Mouse (Mus musculus) hindbrain, embryonic 16.5 days (tissue): ENCODE data around the gene Ctsj. TPM values are rescaled to one million over a fixed set of nuclear protein-coding genes. Genes with fewer than 3 reads are reported as not detected.
"Not testable (repeated sequence)": the region's sequence is repeated elsewhere in the genome, so short reads cannot be mapped to it uniquely, and the experiment has no call there.

Experiments used
- ATAC-seq: fragments of 200-750 bp; cut with Nextera tagmentation; 2 replicates; pipeline ENCODE4 v1.8.0; 2017; ENCODE audit warnings: moderate TSS enrichment, moderate library complexity
- H3K27ac ChIP-seq: fragments of 300-500 bp; sonication (generic); 2 replicates; pipeline ENCODE4 v1.5.1; 2014; ENCODE audit warnings: low read depth, mild to moderate bottlenecking, control low read depth, low read length, moderate library complexity
- H3K27me3 ChIP-seq: fragments of 300-500 bp; sonication (generic); replicated peaks from 2 replicates; pipeline ENCODE4 v1.6.1; 2014; ENCODE audit warnings: low read length; ENCODE audit not compliant: control insufficient read depth, insufficient read depth
- H3K36me3 ChIP-seq: fragments of 300-500 bp; sonication (generic); 2 replicates; pipeline ENCODE4 v1.6.1; 2014; ENCODE audit warnings: mild to moderate bottlenecking, low read length, moderate library complexity, mixed read lengths; ENCODE audit not compliant: control insufficient read depth, insufficient read depth
- H3K4me1 ChIP-seq: fragments of 300-500 bp; sonication (generic); 2 replicates; pipeline ENCODE4 v1.6.1; 2014; ENCODE audit warnings: low read depth, low read length; ENCODE audit not compliant: control insufficient read depth, insufficient read depth
- H3K4me2 ChIP-seq: fragments of 300-500 bp; sonication (generic); 2 replicates; pipeline ENCODE4 v1.6.1; 2014; ENCODE audit warnings: mild to moderate bottlenecking, low read length, control low read depth, moderate library complexity
- H3K4me3 ChIP-seq: fragments of 300-500 bp; sonication (generic); 2 replicates; pipeline ENCODE4 v1.5.1; 2014; ENCODE audit warnings: mild to moderate bottlenecking, low read length, control low read depth, moderate library complexity
- H3K9ac ChIP-seq: fragments of 300-500 bp; sonication (generic); 2 replicates; pipeline ENCODE4 v1.6.1; 2014; ENCODE audit warnings: low read depth, mild to moderate bottlenecking, control low read depth, low read length, moderate library complexity
- H3K9me3 ChIP-seq: fragments of 300-500 bp; sonication (generic); 2 replicates; pipeline ENCODE4 v1.6.1; 2014; ENCODE audit warnings: mild to moderate bottlenecking, low read length, moderate library complexity; ENCODE audit not compliant: control insufficient read depth
- WGBS: fragments of 180-500 bp; shearing (Covaris S2); extraction: QIAGEN DNeasy Blood & Tissue Kit; methylation state at CpG from one replicate; pipeline ENCODE4 v1.1.7; 2014; 5-methylcytosine and 5-hydroxymethylcytosine counted together
- polyA plus RNA-seq: library from polyadenylated mRNA; unstranded; fragments of >200 nt; fragmentation: Nextera tagmentation; extraction: Ambion mirVana; gene quantifications from 2 replicates; pipeline ENCODE4 v1.2.1, GENCODE M21; 2015

Gene Ctsj
- polyA plus RNA-seq: not detected in 2 replicates

DNA sequence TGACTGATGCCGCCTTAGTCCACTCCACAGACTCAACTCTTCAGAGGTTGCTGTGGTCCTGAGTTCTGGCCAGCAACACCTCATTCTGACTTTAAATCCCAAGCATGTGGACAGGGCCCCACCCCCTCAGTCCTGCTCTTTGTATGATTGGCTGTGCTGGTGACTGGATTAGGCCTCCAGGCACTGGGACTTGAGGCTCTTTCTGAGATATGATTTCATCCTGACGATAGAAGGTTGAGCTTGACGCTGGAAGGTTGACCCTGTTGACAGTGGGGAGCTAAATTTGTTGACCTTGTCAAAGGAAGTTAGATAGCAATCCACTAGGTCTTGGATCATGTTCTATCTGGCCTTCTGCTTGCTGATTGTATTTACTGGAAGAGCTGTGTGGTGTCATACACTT is at the start of gene Ctsj:
TSS of gene Ctsj (minus strand) at position 101 of the 400 bp plus-strand sequence.
- 92% methylated on average over 3 of the region's 3 CpGs for WGBS
- Histone ChIP-seq H3K4me2 (no peak within 1 kb of the TSS), H3K4me1 (no peaks in the 10 kb centered on the region), H3K36me3 (no peaks in the 10 kb centered on the region), H3K9ac (no peak within 1 kb of the TSS), H3K27ac (no peak within 1 kb of the TSS), H3K9me3 (peaks cover 18% of the 10 kb centered on the region), H3K27me3 (no peaks in the 10 kb centered on the region), H3K4me3 (no peak within 1 kb of the TSS)
- no peak for ATAC-seq

DNA sequence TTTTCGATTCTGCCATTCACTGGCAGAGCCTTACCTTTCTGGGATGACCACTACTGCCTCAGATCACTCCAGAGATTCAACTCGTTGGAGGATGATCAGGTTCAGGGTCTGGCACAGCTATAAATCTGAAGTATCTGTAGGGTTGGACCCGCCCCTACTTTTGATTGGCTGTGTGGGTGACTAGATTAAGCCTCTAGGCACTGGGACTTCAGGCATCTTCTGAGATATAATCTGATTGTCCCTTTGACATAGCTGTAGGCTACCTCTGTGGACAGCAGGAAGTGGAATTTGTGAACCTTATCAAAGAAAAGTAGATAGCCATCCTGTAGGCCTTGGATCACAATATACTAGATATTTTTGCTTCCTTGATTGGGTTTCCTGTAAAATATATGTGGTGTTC is 34.8 kb upstream of the Ctsj start, which contains the start of gene Ctsq:
TSS of gene Ctsq (minus strand) at position 101 of the 400 bp plus-strand sequence.
- H3K9ac ChIP-seq: no peak within 1 kb of the TSS
- no peaks in the 10 kb centered on the region for H3K27me3 ChIP-seq
- no peaks in the 10 kb centered on the region for H3K4me1 ChIP-seq
- WGBS: 70% methylated on average over 3 of the region's 3 CpGs
- H3K9me3 ChIP-seq: peaks cover 9% of the 10 kb centered on the region; the same call in 1 of the 2 replicates
- H3K36me3 ChIP-seq: no peaks in the 10 kb centered on the region
- H3K27ac ChIP-seq: no peak within 1 kb of the TSS
- no peak within 1 kb of the TSS for H3K4me2 ChIP-seq
- no peak within 1 kb of the TSS for H3K4me3 ChIP-seq
- no peak for ATAC-seq

DNA sequence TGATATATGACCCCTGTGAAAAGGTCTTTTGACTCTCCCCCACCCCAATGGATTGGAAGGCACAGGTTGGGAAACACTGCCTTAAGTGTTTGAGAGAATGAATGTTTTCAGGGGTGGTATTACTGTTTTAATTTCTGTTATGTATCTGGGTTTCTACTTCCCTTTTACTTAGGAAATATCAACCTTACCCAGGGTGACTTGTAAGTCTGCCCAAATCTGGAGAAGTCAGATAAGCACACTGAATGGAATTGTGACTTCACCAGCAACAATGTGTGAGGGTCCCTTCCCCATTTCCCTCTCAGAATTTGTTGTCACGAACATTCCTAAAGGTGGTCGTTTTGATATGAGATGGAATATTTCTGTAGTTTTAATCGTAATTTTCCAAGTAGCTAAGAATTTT is 17.0 kb upstream of the Ctsj start:
- no peaks in the 10 kb centered on the region for H3K36me3 ChIP-seq
- no peak for ATAC-seq
- WGBS: 93% methylated on average over 3 of the region's 3 CpGs

DNA sequence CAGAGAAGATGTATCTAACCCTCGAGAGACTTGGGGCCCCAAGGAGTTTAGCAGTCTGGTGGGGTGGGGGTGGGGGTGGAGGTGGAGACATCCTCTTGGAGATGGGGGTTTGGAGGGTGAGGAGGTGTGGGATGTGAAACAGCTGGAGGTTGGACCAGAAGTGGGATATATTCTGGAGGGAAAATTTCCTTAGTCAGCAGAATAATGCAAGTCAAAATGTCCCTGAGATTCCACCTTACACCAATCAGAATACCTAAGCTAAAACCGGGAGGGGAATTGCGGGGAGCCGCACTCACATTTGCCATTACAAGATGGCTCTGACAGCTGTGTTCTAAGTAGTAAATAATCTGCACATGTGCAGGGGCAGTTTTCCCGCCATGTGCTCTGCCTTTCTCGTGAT is 16.1 kb upstream of the Ctsj start:
- 82% methylated on average over 6 of the region's 6 CpGs for WGBS

More for the DNA sequence above, 17.0 kb upstream of the Ctsj start:
- Histone ChIP-seq H3K27me3 (no peaks in the 10 kb centered on the region), H3K27ac (no peak overlapping the region), H3K4me1 (no peaks in the 10 kb centered on the region), H3K9ac (no peak overlapping the region), H3K9me3 (peaks cover 27% of the 10 kb centered on the region), H3K4me3 (no peak overlapping the region), H3K4me2 (no peak overlapping the region)

DNA sequence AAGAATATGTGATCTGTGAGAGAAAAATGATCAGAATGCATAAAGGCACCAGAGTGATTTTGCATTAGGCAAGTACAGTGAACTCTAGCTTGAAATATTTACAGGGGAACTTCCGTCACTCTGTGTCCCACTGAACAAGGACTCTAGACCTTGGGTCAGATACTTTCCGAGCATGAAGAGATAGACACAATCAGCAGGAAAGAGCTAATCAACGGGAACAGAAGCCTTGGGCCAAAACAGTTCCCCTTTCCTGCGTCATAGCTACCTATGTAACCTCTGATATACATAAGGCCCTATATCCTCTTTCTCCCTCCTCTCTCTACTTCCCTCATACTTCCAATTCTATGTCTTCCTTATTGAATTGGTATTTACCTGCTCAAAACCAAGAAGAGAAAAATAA is 4.4 kb upstream of the Ctsj start:
- Histone ChIP-seq H3K36me3 (no peaks in the 10 kb centered on the region), H3K27me3 (no peaks in the 10 kb centered on the region), H3K4me3 (no peak overlapping the region), H3K27ac (no peak overlapping the region), H3K4me1 (no peaks in the 10 kb centered on the region), H3K9me3 (peaks cover 18% of the 10 kb centered on the region), H3K9ac (no peak overlapping the region), H3K4me2 (no peak overlapping the region)
- 83% methylated on average over 4 of the region's 4 CpGs for WGBS
- no peak for ATAC-seq

More for the DNA sequence above, 16.1 kb upstream of the Ctsj start:
- H3K4me2 ChIP-seq: no peak overlapping the region
- H3K9ac ChIP-seq: no peak overlapping the region
- H3K27me3 ChIP-seq: no peaks in the 10 kb centered on the region
- H3K4me1 ChIP-seq: no peaks in the 10 kb centered on the region
- no peak for ATAC-seq
- H3K27ac ChIP-seq: no peak overlapping the region
- peaks cover 24% of the 10 kb centered on the region for H3K9me3 ChIP-seq
- no peak overlapping the region for H3K4me3 ChIP-seq
- no peaks in the 10 kb centered on the region for H3K36me3 ChIP-seq

DNA sequence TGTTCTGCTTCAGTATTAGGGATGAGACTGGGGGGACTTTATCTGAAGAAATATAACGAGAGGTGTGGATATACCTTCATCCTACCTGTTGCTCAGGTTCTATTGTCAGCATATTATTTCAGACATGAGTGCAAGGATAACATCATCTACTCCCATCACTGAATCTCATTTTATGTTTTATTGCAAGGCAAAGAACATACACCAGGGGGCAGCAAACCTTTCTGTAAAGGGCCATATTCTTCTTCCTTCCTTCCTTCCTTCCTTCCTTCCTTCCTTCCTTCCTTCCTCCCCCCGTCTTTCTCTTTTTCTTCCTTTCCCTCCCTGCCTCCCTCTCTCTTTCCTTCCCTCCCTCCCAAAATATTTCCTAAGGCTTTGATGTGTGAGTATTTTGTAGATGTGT is 8.2 kb downstream of the Ctsj start:
- no peak for ATAC-seq
- H3K9me3 ChIP-seq: peaks cover 11% of the 10 kb centered on the region
- no peak overlapping the region for H3K4me2 ChIP-seq
- no peaks in the 10 kb centered on the region for H3K27me3 ChIP-seq
- no peak overlapping the region for H3K9ac ChIP-seq
- H3K36me3 ChIP-seq: no peaks in the 10 kb centered on the region
- 55% methylated on average over 2 of the region's 2 CpGs for WGBS
- H3K4me3 ChIP-seq: no peak overlapping the region
- H3K27ac ChIP-seq: no peak overlapping the region
- no peaks in the 10 kb centered on the region for H3K4me1 ChIP-seq

DNA sequence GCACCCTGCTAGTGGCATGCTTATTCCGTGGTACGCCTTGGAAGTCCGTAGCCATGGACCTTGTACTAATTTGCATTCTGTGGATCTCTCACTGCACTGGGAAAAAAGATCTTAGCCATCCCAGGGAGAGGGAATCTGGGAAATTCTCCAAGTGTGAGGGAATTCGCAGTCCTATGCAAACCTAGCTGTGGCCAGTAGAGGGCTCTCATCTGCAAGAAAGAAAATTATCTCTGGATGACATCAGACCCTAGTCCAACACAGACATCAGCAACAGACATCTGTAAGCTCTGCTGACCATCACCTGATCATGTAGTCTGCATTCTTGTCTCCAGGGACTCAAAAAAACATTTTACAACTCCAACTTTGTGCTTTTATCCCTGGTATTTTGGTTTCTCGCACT is 18.8 kb downstream of the Ctsj start:
- not testable (repeated sequence) for H3K27ac ChIP-seq, H3K4me2 ChIP-seq, H3K9me3 ChIP-seq, H3K4me1 ChIP-seq, ATAC-seq, H3K36me3 ChIP-seq, H3K27me3 ChIP-seq, H3K9ac ChIP-seq, H3K4me3 ChIP-seq
- WGBS: 81% methylated on average over 4 of the region's 5 CpGs

DNA sequence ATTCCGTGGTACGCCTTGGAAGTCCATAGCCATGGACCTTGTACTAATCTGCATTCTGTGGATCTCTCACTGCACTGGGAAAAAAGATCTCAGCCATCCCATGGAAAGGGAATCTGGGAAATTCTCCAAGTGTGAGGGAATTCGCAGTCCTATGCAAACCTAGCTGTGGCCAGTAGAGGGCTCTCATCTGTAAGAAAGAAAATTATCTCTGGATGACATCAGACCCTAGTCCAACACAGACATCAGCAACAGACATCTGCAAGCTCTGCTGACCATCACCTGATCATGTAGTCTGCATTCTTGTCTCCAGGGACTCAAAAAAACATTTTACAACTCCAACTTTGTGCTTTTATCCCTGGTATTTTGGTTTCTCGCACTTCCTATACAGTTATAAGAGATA is 33.4 kb downstream of the Ctsj start:
- not testable (repeated sequence) for H3K27ac ChIP-seq, H3K4me1 ChIP-seq, H3K4me3 ChIP-seq, H3K9me3 ChIP-seq, H3K4me2 ChIP-seq, ATAC-seq, H3K27me3 ChIP-seq, H3K36me3 ChIP-seq, H3K9ac ChIP-seq
- WGBS: 65% methylated on average over 4 of the region's 4 CpGs

DNA sequence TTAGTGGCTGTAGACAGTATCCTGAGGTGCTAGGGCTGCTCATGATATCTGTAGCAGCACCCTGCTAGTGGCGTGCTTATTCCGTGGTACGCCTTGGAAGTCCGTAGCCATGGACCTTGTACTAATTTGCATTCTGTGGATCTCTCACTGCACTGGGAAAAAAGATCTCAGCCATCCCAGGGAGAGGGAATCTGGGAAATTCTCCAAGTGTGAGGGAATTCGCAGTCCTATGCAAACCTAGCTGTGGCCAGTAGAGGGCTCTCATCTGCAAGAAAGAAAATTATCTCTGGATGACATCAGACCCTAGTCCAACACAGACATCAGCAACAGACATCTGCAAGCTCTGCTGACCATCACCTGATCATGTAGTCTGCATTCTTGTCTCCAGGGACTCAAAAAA is 41.8 kb downstream of the Ctsj start:
- H3K4me3 ChIP-seq, H3K4me2 ChIP-seq, H3K4me1 ChIP-seq, H3K27me3 ChIP-seq, ATAC-seq, H3K36me3 ChIP-seq, H3K27ac ChIP-seq, H3K9ac ChIP-seq: not testable (repeated sequence)
- H3K9me3 ChIP-seq: peaks cover 11% of the 10 kb centered on the region
- 40% methylated on average over 4 of the region's 5 CpGs for WGBS

DNA sequence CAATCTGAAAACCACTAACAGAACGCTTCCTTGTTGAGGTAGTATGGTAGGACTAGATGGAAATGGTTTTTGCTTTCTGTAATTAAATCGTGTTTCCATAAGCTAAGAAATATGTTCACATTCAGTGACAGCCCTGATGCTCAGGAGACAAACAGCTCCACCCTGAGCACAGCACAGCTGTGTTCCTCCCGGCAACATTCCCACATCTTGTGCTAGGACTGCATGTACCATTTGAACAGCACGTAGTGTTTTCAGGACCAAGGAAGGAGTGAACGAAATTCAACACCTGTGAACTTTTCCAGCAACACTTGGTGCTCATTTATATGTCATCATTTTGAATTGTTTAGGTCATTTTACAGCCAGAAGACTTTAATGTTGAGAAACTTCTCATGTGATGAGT is 44.1 kb downstream of the Ctsj start:
- Histone ChIP-seq H3K4me2 (no peak overlapping the region), H3K4me1 (no peaks in the 10 kb centered on the region), H3K9ac (no peak overlapping the region), H3K27me3 (no peaks in the 10 kb centered on the region), H3K36me3 (no peaks in the 10 kb centered on the region), H3K27ac (no peak overlapping the region), H3K9me3 (peaks cover 15% of the 10 kb centered on the region), H3K4me3 (no peak overlapping the region)
- no peak for ATAC-seq
- 72% methylated on average over 5 of the region's 5 CpGs for whole genome bisulfite sequencing
